Mouse (Mus musculus) liver, postnatal 0 days (tissue): ENCODE data around the gene Calm5.
"Not testable (repeated sequence)": the region's sequence is repeated elsewhere in the genome, so short reads cannot be mapped to it uniquely, and the experiment has no call there.

Experiments used
- CTCF ChIP-seq: sonication (generic); IDR thresholded peaks from 2 replicates; pipeline ENCODE4 v1.5.1; 2016; ENCODE audit warnings: antibody characterized with exemption, low read depth
- EP300 ChIP-seq: IDR thresholded peaks from 2 replicates; pipeline ENCODE4 v1.6.1; 2016; ENCODE audit warnings: antibody characterized with exemption, low read depth, mild to moderate bottlenecking

- not testable (repeated sequence) for TF ChIP-seq EP300, CTCF
These were observed 13.3 kb upstream of the Calm5 start for GRCm38 (mm10) chr13:3840662-3841061.
